Mouse (Mus musculus) CH12.LX (cell line): ENCODE data around the gene Mcmbp. TPM values are rescaled to one million over a fixed set of nuclear protein-coding genes. Genes with fewer than 3 reads are reported as not detected.

Source experiments
- DNase-seq: peaks from one replicate; pipeline ENCODE4 v3.0.0-alpha.2; 2013; ENCODE audit errors: extremely low read depth
- H3K27ac ChIP-seq: 2 replicates; pipeline ENCODE4 v1.5.1; 2012; ENCODE audit warnings: low read depth, mild to moderate bottlenecking, control low read depth, moderate library complexity; ENCODE audit not compliant: insufficient read depth
- H3K27me3 ChIP-seq: replicated peaks from 2 replicates; pipeline ENCODE3; 2012; ENCODE audit warnings: inconsistent platforms
- H3K36me3 ChIP-seq, 2 experiments: replicated peaks in 1 of 2; 2 replicates each; pipeline versions ENCODE3 to v1.6.1; 2012; ENCODE audit warnings: inconsistent platforms in 1 of 2, low read length in 1 of 2, mild to moderate bottlenecking in 1 of 2, mixed read lengths in 1 of 2, moderate library complexity in 1 of 2; ENCODE audit not compliant: control insufficient read depth in 1 of 2, insufficient read depth in 1 of 2
- H3K4me1 ChIP-seq, 2 experiments: 2 replicates each; pipeline ENCODE4 v1.6.1; 2012; ENCODE audit warnings: inconsistent platforms in 1 of 2, moderate library complexity in 1 of 2; ENCODE audit not compliant: insufficient read depth in 2 of 2, control insufficient read depth in 1 of 2
- H3K4me2 ChIP-seq: 2 replicates; pipeline ENCODE4 v1.6.1; 2012; ENCODE audit warnings: low read depth, mild to moderate bottlenecking, control low read depth; ENCODE audit not compliant: poor library complexity, insufficient read depth, severe bottlenecking
- H3K4me3 ChIP-seq, 3 experiments: fragments of 150-350 bp in 1 of 3; sonication (generic) in 1 of 3; replicated peaks in 1 of 3; 2 replicates each; pipeline versions ENCODE3 to v1.5.1; 2011 to 2012; ENCODE audit warnings: low read depth in 2 of 3, low read length in 2 of 3, mild to moderate bottlenecking in 2 of 3, moderate library complexity in 2 of 3, control low read depth in 1 of 3, improper control_type of control experiment in 1 of 3, inconsistent platforms in 1 of 3, mixed read lengths in 1 of 3; ENCODE audit not compliant: poor library complexity in 1 of 3
- H3K79me2 ChIP-seq: replicated peaks from 2 replicates; pipeline ENCODE4 v1.6.1; 2012; ENCODE audit warnings: mild to moderate bottlenecking, moderate library complexity; ENCODE audit not compliant: control insufficient read depth, poor library complexity, insufficient read depth, severe bottlenecking; ENCODE audit errors: extremely low read depth
- H3K9ac ChIP-seq: 2 replicates; pipeline ENCODE4 v1.6.1; 2012; ENCODE audit warnings: low read depth, mild to moderate bottlenecking, control low read depth, moderate library complexity; ENCODE audit not compliant: insufficient read depth
- H3K9me3 ChIP-seq: replicated peaks from 2 replicates; pipeline ENCODE3; 2012; ENCODE audit warnings: low read length, inconsistent platforms, mixed read lengths
- CHD1 ChIP-seq: IDR thresholded peaks from 2 replicates; pipeline ENCODE4 v1.6.1; 2012; ENCODE audit warnings: low read depth, low read length, improper control_type of control experiment, inconsistent platforms
- CHD2 ChIP-seq: IDR thresholded peaks from 2 replicates; pipeline ENCODE4 v1.6.1; 2011; ENCODE audit warnings: low read length, improper control_type of control experiment
- CTCF ChIP-seq, 2 experiments: IDR thresholded peaks in 1 of 2; conservative IDR thresholded peaks in 1 of 2; 2 replicates each; pipeline ENCODE4 v1.5.1; 2011 to 2012; ENCODE audit warnings: low read depth in 2 of 2, low read length in 2 of 2, improper control_type of control experiment in 1 of 2, inconsistent platforms in 1 of 2, mild to moderate bottlenecking in 1 of 2, moderate library complexity in 1 of 2
- E2F4 ChIP-seq: IDR thresholded peaks from 2 replicates; pipeline ENCODE4 v1.6.1; 2011; ENCODE audit warnings: low read depth, low read length, improper control_type of control experiment; ENCODE audit not compliant: insufficient replicate concordance
- HCFC1 ChIP-seq: IDR thresholded peaks from 2 replicates; pipeline ENCODE4 v1.6.1; 2012; ENCODE audit warnings: low read depth, mild to moderate bottlenecking, inconsistent platforms, low read length, improper control_type of control experiment
- IRF4 ChIP-seq: IDR thresholded peaks from 2 replicates; pipeline ENCODE4 v1.6.1; 2014; ENCODE audit warnings: low read depth, mild to moderate bottlenecking, inconsistent platforms, low read length, improper control_type of control experiment
- JUND ChIP-seq: conservative IDR thresholded peaks from 2 replicates; pipeline ENCODE4 v1.6.1; 2011; ENCODE audit warnings: low read depth, low read length, improper control_type of control experiment
- KAT2A ChIP-seq: IDR thresholded peaks from 2 replicates; pipeline ENCODE4 v1.6.1; 2012; ENCODE audit warnings: low read length, improper control_type of control experiment, inconsistent platforms; ENCODE audit not compliant: insufficient replicate concordance
- MAFK ChIP-seq: IDR thresholded peaks from 2 replicates; pipeline ENCODE4 v1.6.1; 2011; ENCODE audit warnings: low read length, improper control_type of control experiment; ENCODE audit not compliant: insufficient replicate concordance
- MAZ ChIP-seq: IDR thresholded peaks from 2 replicates; pipeline ENCODE4 v1.6.1; 2012; ENCODE audit warnings: low read depth, mild to moderate bottlenecking, inconsistent platforms, low read length, improper control_type of control experiment, moderate library complexity
- MEF2A ChIP-seq: IDR thresholded peaks from 2 replicates; pipeline ENCODE4 v1.6.1; 2014; ENCODE audit warnings: low read depth, mild to moderate bottlenecking, inconsistent platforms, low read length, improper control_type of control experiment, borderline replicate concordance
- MXI1 ChIP-seq: IDR thresholded peaks from 2 replicates; pipeline ENCODE4 v1.6.1; 2011; ENCODE audit warnings: mild to moderate bottlenecking, low read depth, low read length, improper control_type of control experiment
- MYC ChIP-seq: IDR thresholded peaks from 2 replicates; pipeline ENCODE4 v1.6.1; 2011; ENCODE audit warnings: low read depth, mild to moderate bottlenecking, improper control_type of control experiment, low read length
- NELFE ChIP-seq: IDR thresholded peaks from 2 replicates; pipeline ENCODE4 v1.6.1; 2011; ENCODE audit warnings: low read depth, low read length, improper control_type of control experiment
- PAX5 ChIP-seq: IDR thresholded peaks from 2 replicates; pipeline ENCODE4 v1.6.1; 2012; ENCODE audit warnings: low read length, inconsistent platforms, mixed read lengths
- POLR2A ChIP-seq: IDR thresholded peaks from 2 replicates; pipeline ENCODE4 v1.6.1; 2011; ENCODE audit warnings: low read depth, mild to moderate bottlenecking, improper control_type of control experiment, low read length
- POLR2AphosphoS2 ChIP-seq: IDR thresholded peaks from 2 replicates; pipeline ENCODE4 v1.6.1; 2011; ENCODE audit warnings: low read depth, low read length, improper control_type of control experiment
- RAD21 ChIP-seq: IDR thresholded peaks from 2 replicates; pipeline ENCODE4 v1.6.1; 2011; ENCODE audit warnings: low read depth, mild to moderate bottlenecking, low read length, improper control_type of control experiment, moderate library complexity
- SMC3 ChIP-seq: IDR thresholded peaks from 2 replicates; pipeline ENCODE4 v1.6.1; 2011; ENCODE audit warnings: low read depth, low read length, improper control_type of control experiment
- TCF12 ChIP-seq: IDR thresholded peaks from 2 replicates; pipeline ENCODE4 v1.6.1; 2014; ENCODE audit warnings: low read depth, mild to moderate bottlenecking, inconsistent platforms, low read length, improper control_type of control experiment
- USF1 ChIP-seq: IDR thresholded peaks from 2 replicates; pipeline ENCODE4 v1.6.1; 2014; ENCODE audit warnings: low read depth, mild to moderate bottlenecking, inconsistent platforms, low read length, improper control_type of control experiment
- USF2 ChIP-seq: conservative IDR thresholded peaks from 2 replicates; pipeline ENCODE4 v1.6.1; 2011; ENCODE audit warnings: low read depth, low read length, improper control_type of control experiment
- ZC3H11A ChIP-seq: IDR thresholded peaks from 2 replicates; pipeline ENCODE4 v1.6.1; 2012; ENCODE audit warnings: low read depth, mild to moderate bottlenecking, inconsistent platforms, low read length, improper control_type of control experiment
- ZKSCAN1 ChIP-seq: IDR thresholded peaks from 2 replicates; pipeline ENCODE4 v1.6.1; 2012; ENCODE audit warnings: low read depth, inconsistent platforms, low read length, improper control_type of control experiment, borderline replicate concordance
- dilution Hi-C: fragments of 300-500 bp; cut with MboI; formaldehyde crosslinking; loops from 2 replicates; pipeline ENCODE4 v1.14.3; 2020; ENCODE audit warnings: low sequenced_read_pairs; ENCODE audit not compliant: extremely low pct_unique_long_range_greater_than_20kb, extremely low pct_ligation_motif_present
- in situ Hi-C: fragments of 300-500 bp; cut with MboI; formaldehyde crosslinking; loops from 3 replicates; pipeline ENCODE4 v1.14.3; 2019; ENCODE audit warnings: low sequenced_read_pairs, low pct_ligation_motif_present, low pct_unique_long_range_greater_than_20kb, mixed read lengths
- polyA plus RNA-seq: library from polyadenylated mRNA; unstranded; fragments of >175 nt; gene quantifications from 2 replicates; pipeline ENCODE4 v1.2.1, GENCODE M21; 2012; ENCODE audit warnings: low read depth; ENCODE audit not compliant: insufficient read length
- total RNA-seq, 2 experiments: library from RNA; depleted of rRNA; stranded (reverse); fragments of 300-350 nt in 1 of 2; fragments of >200 nt in 1 of 2; gene quantifications; 2 replicates each; pipeline ENCODE4 v1.2.3; 2012 to 2014

Gene Mcmbp
- total and polyA plus RNA-seq, 3 experiments, result 45.2 to 75.7 (median 69.4) TPM

DNA sequence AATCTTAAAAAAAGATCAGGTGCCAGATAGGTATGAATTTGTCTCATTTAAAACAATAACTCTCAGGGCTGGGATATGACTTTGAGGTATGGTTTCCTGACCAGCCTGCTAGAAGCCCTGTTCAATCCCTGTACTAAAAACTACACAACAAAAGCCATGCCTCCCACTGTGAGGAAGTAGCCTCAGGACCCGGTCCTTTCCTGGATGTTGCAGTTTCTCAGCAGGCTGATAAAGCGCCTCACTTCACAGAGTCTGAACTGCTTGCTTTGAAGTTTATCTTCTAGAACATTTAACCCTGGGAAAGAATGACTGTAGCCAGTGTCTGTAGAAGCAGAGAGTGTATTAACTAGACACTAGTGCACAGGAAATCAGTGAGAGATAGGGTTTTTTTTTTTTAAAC lies 71.5 kb downstream of the Mcmbp start:
- H3K9me3 ChIP-seq, result no peaks in the 10 kb centered on the region
- peaks cover 0 to 27% of the 10 kb centered on the region in 2 experiments for H3K36me3 ChIP-seq
- no peak for TF ChIP-seq KAT2A
- TF ChIP-seq E2F4, result no peak
- no peak for TF ChIP-seq JUND
- no peak for TF ChIP-seq POLR2AphosphoS2
- TF ChIP-seq ZKSCAN1, result no peak
- TF ChIP-seq SMC3, result no peak
- no peak for TF ChIP-seq HCFC1
- no peak for TF ChIP-seq NELFE
- TF ChIP-seq MEF2A, result no peak
- no peak for TF ChIP-seq CHD2
- no peak for TF ChIP-seq CTCF (conservative IDR thresholded peaks at IDR 0.05 in 1 of 2, IDR thresholded peaks at IDR 0.05 in 1 of 2; ENCODE audit: low read depth in 2 of 2, low read length in 2 of 2)
- no peak for TF ChIP-seq USF1
- TF ChIP-seq TCF12, result no peak
- no peak for TF ChIP-seq MYC
- no peak for TF ChIP-seq MAFK
- no peak for TF ChIP-seq PAX5
- TF ChIP-seq MXI1, result no peak
- no peak overlapping the region for H3K27ac ChIP-seq
- H3K4me1 ChIP-seq, result no peaks in the 10 kb centered on the region
- in situ Hi-C loops (no loop called here), dilution Hi-C loops (no loop called here)
- no peak overlapping the region for H3K9ac ChIP-seq
- no peaks in the 10 kb centered on the region for H3K79me2 ChIP-seq
- DNase-seq, result no peak
- H3K4me3 ChIP-seq, result no peak overlapping the region
- no peak overlapping the region for H3K4me2 ChIP-seq
- H3K27me3 ChIP-seq, result no peaks in the 10 kb centered on the region

DNA sequence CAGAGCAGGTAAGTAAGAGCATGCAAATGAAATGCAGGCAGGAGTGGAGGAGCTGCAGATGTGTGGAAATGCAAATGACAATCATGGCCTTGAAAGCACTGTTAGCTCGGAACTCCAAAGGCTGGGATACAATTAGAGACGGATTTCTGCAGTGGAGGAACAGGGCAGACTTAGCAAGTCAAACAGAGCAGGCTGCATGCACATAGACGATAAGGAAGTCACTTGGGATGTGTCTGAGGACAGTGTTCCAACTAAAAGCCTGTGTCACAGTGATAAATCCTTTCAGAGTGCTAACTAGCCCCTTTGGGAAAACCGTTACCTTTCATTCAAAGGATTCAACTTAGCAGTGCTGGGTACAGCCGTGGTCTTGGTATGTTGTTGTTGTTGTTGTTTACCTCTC lies 72.5 kb downstream of the Mcmbp start:
- no peaks in the 10 kb centered on the region for H3K4me1 ChIP-seq
- no peak for DNase-seq
- peaks cover 0 to 27% of the 10 kb centered on the region in 2 experiments for H3K36me3 ChIP-seq
- no peaks in the 10 kb centered on the region for H3K27me3 ChIP-seq
- dilution Hi-C loops (no loop called here), in situ Hi-C loops (no loop called here)
- no peak overlapping the region for H3K4me3 ChIP-seq
- no peak for TF ChIP-seq ZC3H11A
- no peak for TF ChIP-seq RAD21
- no peak for TF ChIP-seq POLR2A
- TF ChIP-seq USF1, result no peak
- no peak for TF ChIP-seq JUND
- TF ChIP-seq MAZ, result no peak
- TF ChIP-seq POLR2AphosphoS2, result no peak
- no peak for TF ChIP-seq CHD2
- no peak for TF ChIP-seq USF2
- TF ChIP-seq CHD1, result no peak
- TF ChIP-seq IRF4, result no peak
- TF ChIP-seq TCF12, result no peak
- H3K27ac ChIP-seq, result no peak overlapping the region
- no peaks in the 10 kb centered on the region for H3K79me2 ChIP-seq
- no peak overlapping the region for H3K9ac ChIP-seq
- no peaks in the 10 kb centered on the region for H3K9me3 ChIP-seq
- no peak overlapping the region for H3K4me2 ChIP-seq
